Mouse (Mus musculus): Measurements from ENCODE around the gene Washc2.

Washc2 gene

GRCm38 (mm10) chr6:116286870-116287575 lies 79.2 kb downstream of the Washc2 start:
- Histone ChIP-seq H3K27me3 (ENCODE audit: insufficient read depth, low read length) (no peaks in the 10 kb centered on the region), H3K36me3 (ENCODE audit: insufficient read depth, low read length) (no peaks in the 10 kb centered on the region), H3K9me3 (ENCODE audit: low read length) (no peaks in the 10 kb centered on the region), H3K4me1 (replicated peaks; ENCODE audit: low read depth, low read length) (0 out of 2 replicates have a peak, but pooled peaks cover 5% of the 10 kb centered on the region), H3K4me3 (replicated peaks; ENCODE audit: low read length) (no peak overlapping the region)
- TF ChIP-seq POU5F1 (IDR thresholded peaks at IDR 0.05; ENCODE audit: borderline replicate concordance, low read length) (no peak), CTCF (conservative IDR thresholded peaks at IDR 0.05; ENCODE audit: low read length) (no peak), NANOG (IDR thresholded peaks at IDR 0.05; ENCODE audit: borderline replicate concordance, low read length) (no peak)

- no peaks in the 10 kb centered on the region for H3K9me3 ChIP-seq (ENCODE audit: low read length)
- no peaks in the 10 kb centered on the region for H3K4me1 ChIP-seq (replicated peaks; ENCODE audit: low read depth, low read length)
- TF ChIP-seq POU5F1 (IDR thresholded peaks at IDR 0.05; ENCODE audit: borderline replicate concordance, low read length) (no peak), CTCF (conservative IDR thresholded peaks at IDR 0.05; ENCODE audit: low read length) (no peak), NANOG (IDR thresholded peaks at IDR 0.05; ENCODE audit: borderline replicate concordance, low read length) (no peak)
- no peaks in the 10 kb centered on the region for H3K27me3 ChIP-seq (ENCODE audit: insufficient read depth, low read length)
- H3K36me3 ChIP-seq (ENCODE audit: insufficient read depth, low read length), result no peaks in the 10 kb centered on the region
- no peak overlapping the region for H3K4me3 ChIP-seq (replicated peaks; ENCODE audit: low read length)
Observed at GRCm38 (mm10) chr6:116311411-116311810, 103.6 kb downstream of the Washc2 start.

Data from E14TG2a.4 (cell line).